Mouse (Mus musculus) liver, embryonic 11.5 days (tissue): ENCODE measurements around the gene Tspyl3. TPM values are rescaled to one million over a fixed set of nuclear protein-coding genes. Genes with fewer than 3 reads are reported as not detected.

Source experiments
- ATAC-seq: fragments of 200-750 bp; cut with Nextera tagmentation; replicated peaks from 2 replicates; pipeline ENCODE4 v1.8.0; 2017; ENCODE audit warnings: moderate number of reproducible peaks, mild to moderate bottlenecking, moderate TSS enrichment, moderate library complexity; ENCODE audit not compliant: low FRiP score
- DNase-seq: peaks from one replicate; pipeline ENCODE4 v3.0.0-alpha.2; 2017; ENCODE audit warnings: low spot score
- H3K27ac ChIP-seq: fragments of 300-500 bp; sonication (generic); 2 replicates; pipeline ENCODE4 v1.5.1; 2014; ENCODE audit warnings: mild to moderate bottlenecking, low read depth, low read length, control low read depth
- H3K27me3 ChIP-seq: fragments of 300-500 bp; sonication (generic); replicated peaks from 2 replicates; pipeline ENCODE4 v1.6.1; 2014; ENCODE audit warnings: low read length, mixed read lengths; ENCODE audit not compliant: control insufficient read depth, insufficient read depth
- H3K36me3 ChIP-seq: fragments of 300-500 bp; sonication (generic); 2 replicates; pipeline ENCODE4 v1.6.1; 2014; ENCODE audit warnings: mild to moderate bottlenecking, low read length, moderate library complexity, mixed read lengths; ENCODE audit not compliant: control insufficient read depth, insufficient read depth
- H3K4me1 ChIP-seq: fragments of 300-500 bp; sonication (generic); replicated peaks from 2 replicates; pipeline ENCODE4 v1.6.1; 2014; ENCODE audit warnings: low read length, mixed read lengths; ENCODE audit not compliant: control insufficient read depth, insufficient read depth
- H3K4me2 ChIP-seq: fragments of 300-500 bp; sonication (generic); 2 replicates; pipeline ENCODE4 v1.6.1; 2014; ENCODE audit warnings: mild to moderate bottlenecking, control low read depth, moderate library complexity
- H3K4me3 ChIP-seq: fragments of 300-500 bp; sonication (generic); 2 replicates; pipeline ENCODE4 v1.5.1; 2014; ENCODE audit warnings: low read depth, low read length, control low read depth
- H3K9ac ChIP-seq: fragments of 300-500 bp; sonication (generic); 2 replicates; pipeline ENCODE4 v1.6.1; 2014; ENCODE audit warnings: low read depth, low read length, control low read depth
- H3K9me3 ChIP-seq: fragments of 300-500 bp; sonication (generic); 2 replicates; pipeline ENCODE4 v1.6.1; 2016; ENCODE audit warnings: low read length, inconsistent platforms, mixed read lengths; ENCODE audit not compliant: control insufficient read depth
- WGBS: fragments of 180-500 bp; shearing (Covaris S2); extraction: QIAGEN DNeasy Blood & Tissue Kit; methylation state at CpG from one replicate; pipeline ENCODE4 v1.1.7; 2014; 5-methylcytosine and 5-hydroxymethylcytosine counted together
- polyA plus RNA-seq: library from polyadenylated mRNA; unstranded; fragments of >200 nt; fragmentation: Nextera tagmentation; extraction: Ambion mirVana; gene quantifications from 2 replicates; pipeline ENCODE4 v1.2.1, GENCODE M21; 2014

The Tspyl3 gene
- polyA plus RNA-seq, 1 experiment from 2014 or later, result 6.8 TPM

GRCm38 (mm10) chr2:153202766-153203165 lies 22.5 kb downstream of the Tspyl3 start:
- H3K4me1 ChIP-seq, result peaks cover 5% of the 10 kb centered on the region; the same call in 1 of the 2 replicates
- ATAC-seq (no peak), DNase-seq (no peak)
- H3K9me3 ChIP-seq, result no peaks in the 10 kb centered on the region
- no peak overlapping the region for H3K27ac ChIP-seq
- H3K27me3 ChIP-seq, result no peaks in the 10 kb centered on the region
- H3K4me3 ChIP-seq, result no peak overlapping the region
- H3K4me2 ChIP-seq, result no peak overlapping the region
- H3K9ac ChIP-seq, result no peak overlapping the region
- peaks cover 35% of the 10 kb centered on the region for H3K36me3 ChIP-seq
- 83% methylated on average over 1 of the region's 1 CpGs for WGBS

GRCm38 (mm10) chr2:153199114-153199513 lies 26.1 kb downstream of the Tspyl3 start:
- Histone ChIP-seq H3K9ac (no peak overlapping the region), H3K4me3 (no peak overlapping the region), H3K27ac (no peak overlapping the region), H3K9me3 (no peaks in the 10 kb centered on the region), H3K4me1 (peaks cover 5% of the 10 kb centered on the region; the same call in 1 of the 2 replicates), H3K4me2 (no peak overlapping the region), H3K27me3 (no peaks in the 10 kb centered on the region), H3K36me3 (peaks cover 39% of the 10 kb centered on the region)
- ATAC-seq, result no peak
- no peak for DNase-seq
- WGBS, result 61% methylated on average over 2 of the region's 2 CpGs

- DNase-seq, result no peak
- no peak overlapping the region for H3K4me2 ChIP-seq
- no peaks in the 10 kb centered on the region for H3K9me3 ChIP-seq
- WGBS, result 54% methylated on average over 5 of the region's 5 CpGs
- H3K27me3 ChIP-seq, result no peaks in the 10 kb centered on the region
- H3K4me1 ChIP-seq, result peaks cover 5% of the 10 kb centered on the region; the same call in 1 of the 2 replicates
- H3K9ac ChIP-seq, result no peak overlapping the region
- no peak overlapping the region for H3K4me3 ChIP-seq
- H3K27ac ChIP-seq, result no peak overlapping the region
- ATAC-seq, result no peak
- peaks cover 36% of the 10 kb centered on the region for H3K36me3 ChIP-seq
Observed at GRCm38 (mm10) chr2:153198485-153198884, 26.8 kb downstream of the Tspyl3 start.

- no peak for DNase-seq
- H3K4me3 ChIP-seq, result no peak overlapping the region
- no peak overlapping the region for H3K27ac ChIP-seq
- no peak overlapping the region for H3K9ac ChIP-seq
- no peak overlapping the region for H3K4me2 ChIP-seq
- no peaks in the 10 kb centered on the region for H3K27me3 ChIP-seq
- no peaks in the 10 kb centered on the region for H3K9me3 ChIP-seq
- peaks cover 39% of the 10 kb centered on the region for H3K36me3 ChIP-seq
- ATAC-seq, result peak; percentile 61; the same call in 1 of the 2 replicates
- 84% methylated on average over 3 of the region's 3 CpGs for WGBS
- H3K4me1 ChIP-seq, result peaks cover 5% of the 10 kb centered on the region; the same call in 1 of the 2 replicates
Observed at GRCm38 (mm10) chr2:153194255-153194654, 31.0 kb downstream of the Tspyl3 start.

- 76% methylated on average over 2 of the region's 2 CpGs for WGBS
- no peak overlapping the region for H3K4me3 ChIP-seq
Observed at GRCm38 (mm10) chr2:153191242-153191641, 34.0 kb downstream of the Tspyl3 start.

GRCm38 (mm10) chr2:153187848-153188247 lies 37.4 kb downstream of the Tspyl3 start:
- H3K27me3 ChIP-seq, result no peaks in the 10 kb centered on the region
- WGBS, result 76% methylated on average over 2 of the region's 2 CpGs
- H3K4me3 ChIP-seq, result no peak overlapping the region
- no peaks in the 10 kb centered on the region for H3K4me1 ChIP-seq
- H3K9ac ChIP-seq, result no peak overlapping the region
- DNase-seq (no peak), ATAC-seq (no peak)
- no peak overlapping the region for H3K4me2 ChIP-seq
- H3K9me3 ChIP-seq, result no peaks in the 10 kb centered on the region
- peaks cover 53% of the 10 kb centered on the region for H3K36me3 ChIP-seq
- no peak overlapping the region for H3K27ac ChIP-seq

More at GRCm38 (mm10) chr2:153191242-153191641, 34.0 kb downstream of the Tspyl3 start:
- H3K9me3 ChIP-seq, result no peaks in the 10 kb centered on the region
- H3K36me3 ChIP-seq, result peaks cover 41% of the 10 kb centered on the region
- H3K4me2 ChIP-seq, result no peak overlapping the region
- no peaks in the 10 kb centered on the region for H3K27me3 ChIP-seq
- ATAC-seq (no peak), DNase-seq (no peak)
- H3K4me1 ChIP-seq, result no peaks in the 10 kb centered on the region
- H3K27ac ChIP-seq, result no peak overlapping the region
- H3K9ac ChIP-seq, result no peak overlapping the region

- no peak overlapping the region for H3K9ac ChIP-seq
- no peaks in the 10 kb centered on the region for H3K9me3 ChIP-seq
- 71% methylated on average over 2 of the region's 2 CpGs for WGBS
- peaks cover 58% of the 10 kb centered on the region for H3K36me3 ChIP-seq
- H3K4me1 ChIP-seq, result no peaks in the 10 kb centered on the region
- no peak overlapping the region for H3K4me2 ChIP-seq
- H3K27ac ChIP-seq, result no peak overlapping the region
- DNase-seq (no peak), ATAC-seq (no peak)
- H3K27me3 ChIP-seq, result no peaks in the 10 kb centered on the region
- H3K4me3 ChIP-seq, result no peak overlapping the region
Observed at GRCm38 (mm10) chr2:153186176-153186591, 39.1 kb downstream of the Tspyl3 start.

GRCm38 (mm10) chr2:153179961-153180360 lies 45.3 kb downstream of the Tspyl3 start:
- no peaks in the 10 kb centered on the region for H3K27me3 ChIP-seq
- no peak overlapping the region for H3K27ac ChIP-seq
- no peaks in the 10 kb centered on the region for H3K9me3 ChIP-seq
- no peak overlapping the region for H3K9ac ChIP-seq
- no peaks in the 10 kb centered on the region; the same call in 1 of the 2 replicates for H3K4me1 ChIP-seq
- 89% methylated on average over 3 of the region's 3 CpGs for WGBS
- no peak for DNase-seq
- no peak overlapping the region for H3K4me2 ChIP-seq
- ATAC-seq, result no peak
- no peak overlapping the region for H3K4me3 ChIP-seq
- H3K36me3 ChIP-seq, result peaks cover 33% of the 10 kb centered on the region

- Histone ChIP-seq H3K27me3 (no peaks in the 10 kb centered on the region), H3K4me3 (no peak overlapping the region)
- 83% methylated on average over 10 of the region's 10 CpGs for WGBS
Observed at GRCm38 (mm10) chr2:153179126-153179860, 45.9 kb downstream of the Tspyl3 start.

More at GRCm38 (mm10) chr2:153179126-153179860, 45.9 kb downstream of the Tspyl3 start:
- no peak overlapping the region for H3K27ac ChIP-seq
- ATAC-seq (no peak), DNase-seq (no peak)
- H3K9me3 ChIP-seq, result no peaks in the 10 kb centered on the region
- H3K36me3 ChIP-seq, result peaks cover 27% of the 10 kb centered on the region
- H3K9ac ChIP-seq, result no peak overlapping the region
- no peak overlapping the region for H3K4me2 ChIP-seq
- no peaks in the 10 kb centered on the region; the same call in 1 of the 2 replicates for H3K4me1 ChIP-seq
